Comparison of ENCODE assay signal across 8 mouse cellular contexts in the genomic region with DNA sequence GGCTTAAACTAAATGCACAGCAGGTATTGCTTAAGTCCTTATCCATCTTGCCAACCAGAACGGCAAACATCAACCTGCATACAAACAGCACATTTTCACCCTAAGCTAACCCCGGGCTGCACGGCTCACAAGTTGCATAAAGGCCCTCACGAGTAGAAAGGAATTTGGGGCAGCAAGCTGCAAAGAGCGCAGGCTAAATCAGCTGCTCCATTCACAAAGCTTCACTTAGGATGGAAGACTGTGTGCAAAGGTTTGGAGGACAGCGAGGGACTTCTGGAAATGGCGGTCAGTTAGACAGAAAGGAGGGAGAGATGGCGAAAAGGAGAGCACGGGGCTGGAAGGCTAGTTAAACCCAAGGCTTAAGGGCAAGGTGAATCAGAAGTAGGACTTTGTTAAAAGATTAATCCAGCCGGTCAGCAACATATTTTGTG. TPM values are rescaled to one million over a fixed set of nuclear protein-coding genes. Genes with fewer than 3 reads are reported as not detected.
A peak's percentile ranks its signal among the peaks of the same experiment; 100 is the strongest.
DNase-seq lines count a peak whose midpoint lies in the region; ATAC-seq and TF ChIP-seq lines count a peak whose summit lies in the region.

No protein-coding gene starts in this region.

- no peaks in the 10 kb centered on the region for H3K9me3 ChIP-seq in hindbrain, postnatal 0 days (ENCODE audit: low read length)
- H3K9me3 ChIP-seq in liver, embryonic 14.5 days (ENCODE audit: control insufficient read depth, low read length) = no peaks in the 10 kb centered on the region
- no peaks in the 10 kb centered on the region for H3K9me3 ChIP-seq in stomach, embryonic 14.5 days (ENCODE audit: control insufficient read depth, low read depth, low read length)

- peaks cover 13% of the 10 kb centered on the region for H3K4me1 ChIP-seq in hindbrain, postnatal 0 days (ENCODE audit: insufficient read depth, low read length)
- H3K4me1 ChIP-seq in liver, embryonic 14.5 days (replicated peaks; ENCODE audit: control insufficient read depth in 2 of 2, insufficient read depth in 2 of 2, low read length in 1 of 2) = peaks cover 17 to 36% of the 10 kb centered on the region in 2 experiments
- peaks cover 18% of the 10 kb centered on the region for H3K4me1 ChIP-seq in stomach, embryonic 14.5 days (ENCODE audit: control insufficient read depth, insufficient read depth, low read length)

- TF ChIP-seq EP300 in liver, embryonic 14.5 days (IDR thresholded peaks at IDR 0.05; ENCODE audit: low read depth) = no peak

- H3K4me3 ChIP-seq in hindbrain, postnatal 0 days (ENCODE audit: low read length) = no peak overlapping the region
- H3K4me3 ChIP-seq in liver, embryonic 14.5 days (ENCODE audit: insufficient read depth in 1 of 2, low read depth in 2 of 2, low read length in 2 of 2) = no peak overlapping the region
- H3K4me3 ChIP-seq in stomach, embryonic 14.5 days (ENCODE audit: low read depth, low read length) = no peak overlapping the region

- H3K9ac ChIP-seq in hindbrain, postnatal 0 days (replicated peaks; ENCODE audit: low read length) = no peak overlapping the region
- no peak overlapping the region for H3K9ac ChIP-seq in liver, embryonic 14.5 days (replicated peaks)
- H3K9ac ChIP-seq in stomach, embryonic 14.5 days (replicated peaks; ENCODE audit: low read depth, low read length) = no peak overlapping the region

- 41% methylated on average over 10 of the region's 10 CpGs for WGBS in hindbrain, postnatal 0 days
- 62% methylated on average over 10 of the region's 10 CpGs for WGBS in liver, embryonic 14.5 days (ENCODE audit: insufficient replicate concordance)
- 43% methylated on average over 10 of the region's 10 CpGs for WGBS in stomach, embryonic 14.5 days

- peak overlapping the region; percentile 52 for H3K27ac ChIP-seq in hindbrain, postnatal 0 days
- no peak overlapping the region for H3K27ac ChIP-seq in liver, embryonic 14.5 days
- peak overlapping the region; percentile 23; the same call in 1 of the 2 replicates for H3K27ac ChIP-seq in stomach, embryonic 14.5 days (ENCODE audit: low read length)

- peak; percentile 67 for DNase-seq in Muller cell, postnatal 12 days (ENCODE audit: inconsistent ontology term)
- DNase-seq in embryo, embryonic 10.5 days (ENCODE audit: low spot score) = peak; percentile 46
- DNase-seq in hindbrain, postnatal 0 days (ENCODE audit: low spot score) = peak; percentile 31
- no peak for DNase-seq in liver, embryonic 14.5 days (ENCODE audit: low read depth in 3 of 3, low spot score in 3 of 3)
- DNase-seq in thymus, adult 18-20 months = no peak
- DNase-seq in urinary bladder, postnatal 10 days (ENCODE audit: low spot score) = no peak
- DNase-seq in left cerebral cortex, adult 11 months (ENCODE audit: low spot score) = no peak

- H3K27me3 ChIP-seq in hindbrain, postnatal 0 days (ENCODE audit: insufficient read depth, low read length) = no peaks in the 10 kb centered on the region
- no peaks in the 10 kb centered on the region for H3K27me3 ChIP-seq in liver, embryonic 14.5 days (ENCODE audit: control insufficient read depth, insufficient read depth, low read length)
- no peaks in the 10 kb centered on the region for H3K27me3 ChIP-seq in stomach, embryonic 14.5 days (ENCODE audit: control insufficient read depth, insufficient read depth, low read length)

- peak; percentile 11; the same call in 1 of the 2 replicates for ATAC-seq in hindbrain, postnatal 0 days
- no peak for ATAC-seq in liver, embryonic 14.5 days (ENCODE audit: insufficient read depth)
- ATAC-seq in stomach, embryonic 14.5 days (ENCODE audit: insufficient number of reproducible peaks, insufficient read depth, low FRiP score, low read depth) = no peak

- no peaks in the 10 kb centered on the region for H3K36me3 ChIP-seq in hindbrain, postnatal 0 days (ENCODE audit: insufficient read depth, low read length)
- H3K36me3 ChIP-seq in liver, embryonic 14.5 days (replicated peaks; ENCODE audit: control insufficient read depth, insufficient read depth, low read depth) = no peaks in the 10 kb centered on the region
- no peaks in the 10 kb centered on the region; the same call in 1 of the 2 replicates for H3K36me3 ChIP-seq in stomach, embryonic 14.5 days (ENCODE audit: control insufficient read depth, insufficient read depth, low read length)

- no peak for TF ChIP-seq CTCF in hindbrain, postnatal 0 days (IDR thresholded peaks at IDR 0.05; ENCODE audit: low read depth)
- no peak for TF ChIP-seq CTCF in liver, embryonic 14.5 days (IDR thresholded peaks at IDR 0.05; ENCODE audit: low read depth)

- H3K4me2 ChIP-seq in hindbrain, postnatal 0 days (ENCODE audit: low read depth, low read length) = no peak overlapping the region
- peak overlapping the region; percentile 40 for H3K4me2 ChIP-seq in liver, embryonic 14.5 days (ENCODE audit: low read depth)
- H3K4me2 ChIP-seq in stomach, embryonic 14.5 days (replicated peaks; ENCODE audit: low read depth, low read length) = peak overlapping the region; percentile 72

RNA-seq across cellular contexts. Expression of a gene that starts 1.8 kb away (rescaled TPM):
- total RNA-seq in hindbrain, postnatal 0 days (2014; rRNA removed) = 11.7 and 20.0 TPM in 2 replicates
- 10.1 and 13.6 TPM in 2 replicates for polyA plus RNA-seq in hindbrain, postnatal 0 days (2015; fragmentation: Nextera tagmentation; extraction: Ambion mirVana)
- 0.26 and 0.29 TPM in 2 replicates for polyA plus RNA-seq in liver, embryonic 14.5 days (2012; rRNA removed)
- polyA plus RNA-seq in liver, embryonic 14.5 days (2014; fragmentation: Nextera tagmentation; extraction: Ambion mirVana) = 0.37 and 0.58 TPM in 2 replicates
- 11.2 and 14.6 TPM in 2 replicates for polyA plus RNA-seq in stomach, embryonic 14.5 days (2014; fragmentation: Nextera tagmentation; extraction: Ambion mirVana)

Comparison
In these comparisons a context has a peak if more than half of its experiments do, and no peak if none do; other contexts are left out.
1. DNase-seq: peak in Muller cell, postnatal 12 days (single experiment), embryo, embryonic 10.5 days (single experiment) and hindbrain, postnatal 0 days (single experiment); none in liver, embryonic 14.5 days (0 of 3), thymus, adult 18-20 months (0 of 2), urinary bladder, postnatal 10 days (single experiment) and left cerebral cortex, adult 11 months (single experiment).